Mouse (Mus musculus): ENCODE measurements around the gene Pard3b.

GRCm38 (mm10) chr1:62687511-62687910 lies 1048.9 kb downstream of the Pard3b start:
- TF ChIP-seq GATA1 (IDR thresholded peaks at IDR 0.05; ENCODE audit: borderline replicate concordance, low read length) = no peak
- TF ChIP-seq FLI1 (IDR thresholded peaks at IDR 0.05; ENCODE audit: low read length) = no peak

Measured in megakaryocyte, embryonic 14.5 days (primary cell).